Mouse (Mus musculus) CH12.LX (cell line): Measurements from ENCODE around the gene Tle3. TPM values are rescaled to one million over a fixed set of nuclear protein-coding genes. Genes with fewer than 3 reads are reported as not detected.

Experiments used
- DNase-seq: peaks from one replicate; pipeline ENCODE4 v3.0.0-alpha.2; 2013; ENCODE audit errors: extremely low read depth
- H3K27ac ChIP-seq: 2 replicates; pipeline ENCODE4 v1.5.1; 2012; ENCODE audit warnings: low read depth, mild to moderate bottlenecking, control low read depth, moderate library complexity; ENCODE audit not compliant: insufficient read depth
- H3K27me3 ChIP-seq: replicated peaks from 2 replicates; pipeline ENCODE3; 2012; ENCODE audit warnings: inconsistent platforms
- H3K36me3 ChIP-seq, 2 experiments: replicated peaks in 1 of 2; 2 replicates each; pipeline versions ENCODE3 to v1.6.1; 2012; ENCODE audit warnings: inconsistent platforms in 1 of 2, low read length in 1 of 2, mild to moderate bottlenecking in 1 of 2, mixed read lengths in 1 of 2, moderate library complexity in 1 of 2; ENCODE audit not compliant: control insufficient read depth in 1 of 2, insufficient read depth in 1 of 2
- H3K4me1 ChIP-seq, 2 experiments: 2 replicates each; pipeline ENCODE4 v1.6.1; 2012; ENCODE audit warnings: inconsistent platforms in 1 of 2, moderate library complexity in 1 of 2; ENCODE audit not compliant: insufficient read depth in 2 of 2, control insufficient read depth in 1 of 2
- H3K4me2 ChIP-seq: 2 replicates; pipeline ENCODE4 v1.6.1; 2012; ENCODE audit warnings: low read depth, mild to moderate bottlenecking, control low read depth; ENCODE audit not compliant: poor library complexity, insufficient read depth, severe bottlenecking
- H3K4me3 ChIP-seq, 3 experiments: fragments of 150-350 bp in 1 of 3; sonication (generic) in 1 of 3; replicated peaks in 1 of 3; 2 replicates each; pipeline versions ENCODE3 to v1.5.1; 2011 to 2012; ENCODE audit warnings: low read depth in 2 of 3, low read length in 2 of 3, mild to moderate bottlenecking in 2 of 3, moderate library complexity in 2 of 3, control low read depth in 1 of 3, improper control_type of control experiment in 1 of 3, inconsistent platforms in 1 of 3, mixed read lengths in 1 of 3; ENCODE audit not compliant: poor library complexity in 1 of 3
- H3K79me2 ChIP-seq: replicated peaks from 2 replicates; pipeline ENCODE4 v1.6.1; 2012; ENCODE audit warnings: mild to moderate bottlenecking, moderate library complexity; ENCODE audit not compliant: control insufficient read depth, poor library complexity, insufficient read depth, severe bottlenecking; ENCODE audit errors: extremely low read depth
- H3K9ac ChIP-seq: 2 replicates; pipeline ENCODE4 v1.6.1; 2012; ENCODE audit warnings: low read depth, mild to moderate bottlenecking, control low read depth, moderate library complexity; ENCODE audit not compliant: insufficient read depth
- H3K9me3 ChIP-seq: replicated peaks from 2 replicates; pipeline ENCODE3; 2012; ENCODE audit warnings: low read length, inconsistent platforms, mixed read lengths
- CHD1 ChIP-seq: IDR thresholded peaks from 2 replicates; pipeline ENCODE4 v1.6.1; 2012; ENCODE audit warnings: low read depth, low read length, improper control_type of control experiment, inconsistent platforms
- E2F4 ChIP-seq: IDR thresholded peaks from 2 replicates; pipeline ENCODE4 v1.6.1; 2011; ENCODE audit warnings: low read depth, low read length, improper control_type of control experiment; ENCODE audit not compliant: insufficient replicate concordance
- ETS1 ChIP-seq: conservative IDR thresholded peaks from 2 replicates; pipeline ENCODE4 v1.6.1; 2012; ENCODE audit warnings: low read depth, mild to moderate bottlenecking, inconsistent platforms, low read length, improper control_type of control experiment, moderate library complexity
- JUN ChIP-seq: IDR thresholded peaks from 2 replicates; pipeline ENCODE4 v1.6.1; 2011; ENCODE audit warnings: low read depth, mild to moderate bottlenecking, low read length, improper control_type of control experiment, moderate library complexity; ENCODE audit not compliant: insufficient read depth
- KAT2A ChIP-seq: IDR thresholded peaks from 2 replicates; pipeline ENCODE4 v1.6.1; 2012; ENCODE audit warnings: low read length, improper control_type of control experiment, inconsistent platforms; ENCODE audit not compliant: insufficient replicate concordance
- MAZ ChIP-seq: IDR thresholded peaks from 2 replicates; pipeline ENCODE4 v1.6.1; 2012; ENCODE audit warnings: low read depth, mild to moderate bottlenecking, inconsistent platforms, low read length, improper control_type of control experiment, moderate library complexity
- MEF2A ChIP-seq: IDR thresholded peaks from 2 replicates; pipeline ENCODE4 v1.6.1; 2014; ENCODE audit warnings: low read depth, mild to moderate bottlenecking, inconsistent platforms, low read length, improper control_type of control experiment, borderline replicate concordance
- MXI1 ChIP-seq: IDR thresholded peaks from 2 replicates; pipeline ENCODE4 v1.6.1; 2011; ENCODE audit warnings: mild to moderate bottlenecking, low read depth, low read length, improper control_type of control experiment
- SIN3A ChIP-seq: IDR thresholded peaks from 2 replicates; pipeline ENCODE4 v1.6.1; 2012; ENCODE audit warnings: low read length, improper control_type of control experiment, inconsistent platforms
- SMC3 ChIP-seq: IDR thresholded peaks from 2 replicates; pipeline ENCODE4 v1.6.1; 2011; ENCODE audit warnings: low read depth, low read length, improper control_type of control experiment
- TCF12 ChIP-seq: IDR thresholded peaks from 2 replicates; pipeline ENCODE4 v1.6.1; 2014; ENCODE audit warnings: low read depth, mild to moderate bottlenecking, inconsistent platforms, low read length, improper control_type of control experiment
- UBTF ChIP-seq: IDR thresholded peaks from 2 replicates; pipeline ENCODE4 v1.6.1; 2012; ENCODE audit warnings: low read depth, mild to moderate bottlenecking, inconsistent platforms, low read length, improper control_type of control experiment, moderate library complexity
- USF1 ChIP-seq: IDR thresholded peaks from 2 replicates; pipeline ENCODE4 v1.6.1; 2014; ENCODE audit warnings: low read depth, mild to moderate bottlenecking, inconsistent platforms, low read length, improper control_type of control experiment
- ZKSCAN1 ChIP-seq: IDR thresholded peaks from 2 replicates; pipeline ENCODE4 v1.6.1; 2012; ENCODE audit warnings: low read depth, inconsistent platforms, low read length, improper control_type of control experiment, borderline replicate concordance
- ZNF384 ChIP-seq: IDR thresholded peaks from 2 replicates; pipeline ENCODE4 v1.6.1; 2012; ENCODE audit warnings: low read depth, low read length, improper control_type of control experiment, inconsistent platforms
- dilution Hi-C: fragments of 300-500 bp; cut with MboI; formaldehyde crosslinking; loops from 2 replicates; pipeline ENCODE4 v1.14.3; 2020; ENCODE audit warnings: low sequenced_read_pairs; ENCODE audit not compliant: extremely low pct_unique_long_range_greater_than_20kb, extremely low pct_ligation_motif_present
- in situ Hi-C: fragments of 300-500 bp; cut with MboI; formaldehyde crosslinking; loops from 3 replicates; pipeline ENCODE4 v1.14.3; 2019; ENCODE audit warnings: low sequenced_read_pairs, low pct_ligation_motif_present, low pct_unique_long_range_greater_than_20kb, mixed read lengths
- polyA plus RNA-seq: library from polyadenylated mRNA; unstranded; fragments of >175 nt; gene quantifications from 2 replicates; pipeline ENCODE4 v1.2.1, GENCODE M21; 2012; ENCODE audit warnings: low read depth; ENCODE audit not compliant: insufficient read length
- total RNA-seq, 2 experiments: library from RNA; depleted of rRNA; stranded (reverse); fragments of 300-350 nt in 1 of 2; fragments of >200 nt in 1 of 2; gene quantifications; 2 replicates each; pipeline ENCODE4 v1.2.3; 2012 to 2014

Gene Tle3
- total and polyA plus RNA-seq, 3 experiments, result 8.1 to 29.1 (median 22.8) TPM

- Histone ChIP-seq H3K9ac (no peak overlapping the region), H3K4me2 (no peak overlapping the region), H3K4me1 (peaks cover 0 to 36% of the 10 kb centered on the region in 2 experiments; a peak in 3 of 4 replicates), H3K27me3 (no peaks in the 10 kb centered on the region), H3K4me3 (no peak overlapping the region), H3K9me3 (no peaks in the 10 kb centered on the region), H3K79me2 (no peaks in the 10 kb centered on the region), H3K36me3 (peaks cover 44 to 99% of the 10 kb centered on the region in 2 experiments), H3K27ac (no peak overlapping the region)
- DNase-seq, result no peak
- TF ChIP-seq UBTF (no peak), MEF2A (no peak)
- dilution Hi-C loops (no loop called here), in situ Hi-C loops (no loop called here)
Measured at GRCm38 (mm10) chr9:61398160-61398559, 26.0 kb downstream of the Tle3 start.

- Histone ChIP-seq H3K4me3 (no peak overlapping the region), H3K36me3 (peaks cover 33 to 99% of the 10 kb centered on the region in 2 experiments)
- dilution Hi-C loops, result no loop called here
- TF ChIP-seq ZNF384, result no peak
- no peak for TF ChIP-seq JUN
- no peak for TF ChIP-seq E2F4
- no peak for TF ChIP-seq CHD1
- TF ChIP-seq MEF2A, result no peak
- no peak for TF ChIP-seq ZKSCAN1
- TF ChIP-seq MAZ, result no peak
- no peak for TF ChIP-seq SMC3
- no peak for TF ChIP-seq ETS1
- TF ChIP-seq KAT2A, result no peak
- no peak for TF ChIP-seq SIN3A
- no peak for TF ChIP-seq MXI1
- no peak for TF ChIP-seq UBTF
- no peak for TF ChIP-seq USF1
- no peak for TF ChIP-seq TCF12
- TF ChIP-seq, all 38 proteins: peak for 0
- Histone ChIP-seq H3K27ac (no peak overlapping the region), H3K4me2 (no peak overlapping the region), H3K4me1 (peaks cover 0 to 34% of the 10 kb centered on the region in 2 experiments; a peak in 3 of 4 replicates), H3K9ac (no peak overlapping the region), H3K9me3 (no peaks in the 10 kb centered on the region), H3K27me3 (no peaks in the 10 kb centered on the region), H3K79me2 (no peaks in the 10 kb centered on the region)
- in situ Hi-C loops, result no loop called here
- DNase-seq, result no peak
Measured at GRCm38 (mm10) chr9:61400132-61400531, 28.0 kb downstream of the Tle3 start.
